Mouse (Mus musculus) Patski (cell line): ENCODE measurements around the gene Ttll9. TPM values are rescaled to one million over a fixed set of nuclear protein-coding genes. Genes with fewer than 3 reads are reported as not detected.

Experiments used
- ATAC-seq: fragments of 100-300 bp; one replicate; pipeline ENCODE4 v1.8.0; 2021
- CTCF ChIA-PET: fragments of 350-600 bp; sonication (Branson Sonifier 250); formaldehyde crosslinking; loops from one replicate; lab custom pipeline; 2022; ENCODE audit warnings: inconsistent platforms; lab: Charles Lee
- POLR2A ChIA-PET: fragments of 350-600 bp; sonication (Branson Sonifier 250); formaldehyde crosslinking; loops from one replicate; lab custom pipeline; 2022; ENCODE audit warnings: antibody characterized with exemption, inconsistent platforms; lab: Charles Lee
- DNase-seq: peaks from one replicate; pipeline ENCODE4 v3.0.0-alpha.2; 2011; ENCODE audit warnings: low read depth, low spot score
- H3K27me3 ChIP-seq: fragments of 371-371 bp; one replicate; pipeline ENCODE4 v1.5.1; 2021
- CTCF ChIP-seq: fragments of 100-300 bp; IDR thresholded peaks from one replicate; pipeline ENCODE4 v1.5.1; 2021
- in situ Hi-C: fragments of 300-500 bp; cut with MboI; formaldehyde crosslinking; loops from 3 replicates; pipeline ENCODE4 v1.11.1; 2018; ENCODE audit warnings: low pct_unique_long_range_greater_than_20kb, mixed read lengths
- polyA plus RNA-seq: library from polyadenylated mRNA; unstranded; gene quantifications from one replicate; pipeline ENCODE4 v1.2.3, GENCODE M21; 2021

Gene Ttll9
- polyA plus RNA-seq, 1 experiment from 2014 or later: 0.45 TPM

DNA sequence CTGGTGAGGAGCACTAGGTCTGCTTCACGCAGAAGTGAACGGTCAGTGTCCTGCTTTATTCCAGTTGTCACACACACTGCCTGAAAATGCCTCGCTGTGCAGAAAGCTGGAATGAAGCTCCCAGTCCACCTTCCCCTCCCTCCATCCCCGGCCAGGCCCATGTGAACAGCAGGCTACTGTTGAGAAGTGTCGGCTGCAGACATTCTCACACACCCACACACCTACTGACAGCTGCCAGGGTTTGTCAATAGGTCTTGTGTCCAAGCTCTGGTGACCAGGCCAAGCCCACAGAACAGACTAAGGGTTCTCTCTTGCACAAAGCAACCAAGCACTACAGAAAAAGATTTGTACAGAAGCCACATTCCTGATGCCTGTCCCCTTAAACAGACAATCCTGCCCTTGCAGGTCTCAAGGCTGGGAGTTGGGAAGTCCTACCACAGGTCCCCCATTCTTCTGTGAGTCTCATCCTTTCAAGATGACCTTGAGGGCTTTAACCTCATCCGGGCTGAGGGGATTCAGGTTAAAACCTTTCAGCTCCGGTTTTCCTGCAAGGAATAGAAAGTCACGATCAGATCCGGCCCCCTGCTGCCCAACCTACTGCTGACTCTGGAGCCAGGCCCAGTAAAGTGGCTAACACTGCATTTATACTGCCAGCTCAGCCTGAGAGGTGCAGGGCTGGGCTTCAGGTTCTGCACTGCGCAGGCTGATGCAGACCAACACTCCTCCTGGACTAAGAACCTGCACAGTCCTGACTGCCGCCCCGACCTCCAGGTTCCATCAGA lies 47.1 kb downstream of the Ttll9 start:
- no peak for DNase-seq
- ATAC-seq: no peak
- in situ Hi-C loops: no loop called here
- TF ChIP-seq CTCF: no peak
- ChIA-PET CTCF (interaction anchor here (1.3 kb wide), 1 partner anchor 13 kb away, joined by 3 read pairs; no protein-coding TSS in a partner anchor), POLR2A (interaction anchor here (0.6 kb wide), 1 partner anchor 62 kb away, joined by 3 read pairs; no protein-coding TSS in a partner anchor)
- H3K27me3 ChIP-seq: no peaks in the 10 kb centered on the region

DNA sequence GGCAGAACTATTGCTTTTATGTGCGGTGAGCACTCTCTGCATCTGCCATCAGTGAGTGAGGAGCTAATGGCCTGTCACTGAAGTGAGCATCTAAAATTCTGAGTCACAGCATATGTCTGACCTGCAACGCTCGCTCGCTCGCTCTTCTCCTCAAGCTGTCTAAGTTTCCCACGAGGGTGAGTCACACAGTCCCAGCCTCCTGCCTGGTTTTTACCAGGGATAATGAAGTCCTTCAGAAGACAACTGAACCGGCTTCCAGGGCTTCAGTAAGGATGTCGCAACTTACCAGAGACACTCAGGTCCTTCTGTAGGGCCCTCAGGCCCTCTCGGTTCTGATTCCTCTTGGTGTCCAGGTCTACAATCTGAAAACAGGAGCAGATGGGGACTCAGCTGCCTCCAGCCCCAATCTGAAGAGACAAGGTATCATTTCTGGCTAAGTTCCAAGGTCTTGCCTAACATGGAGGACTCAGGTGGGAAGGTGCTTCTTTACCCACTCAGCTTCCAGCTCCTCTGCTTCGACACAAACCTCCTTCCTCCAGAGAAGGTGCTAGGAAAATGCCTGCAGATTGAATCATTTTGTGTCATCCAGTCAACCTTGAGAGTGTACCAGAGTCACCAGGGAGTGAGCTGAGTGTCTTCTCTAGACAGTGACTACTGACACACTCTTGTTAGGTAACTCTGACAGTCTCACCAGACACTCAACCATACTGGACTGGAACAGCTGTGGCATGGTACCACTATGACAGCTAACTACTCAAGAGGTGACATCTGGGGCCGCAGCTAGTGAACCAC lies 51.6 kb downstream of the Ttll9 start:
- POLR2A ChIA-PET: interaction anchor here (0.6 to 1.4 kb wide), 2 partner anchors 96 to 266 kb away, joined by 3 read pairs; no protein-coding TSS in a partner anchor
- peak; percentile 70 for DNase-seq

GRCm38 (mm10) chr2:153014758-153015593 lies 52.7 kb downstream of the Ttll9 start, which contains the start of gene Pdrg1:
Gene Pdrg1 (minus strand): TSS chr2:153015427.
- ChIA-PET POLR2A (interaction anchor here (0.7 kb wide), 1 partner anchor 91 kb away, joined by 3 read pairs; no protein-coding TSS in a partner anchor), CTCF (interaction anchor here (1.0 to 2.9 kb wide), 4 partner anchors 71 to 125 kb away, joined by 3 to 10 read pairs (median 4); no protein-coding TSS in a partner anchor)
- in situ Hi-C loops: loop anchor here (5.0 to 10.0 kb wide), 2 partner anchors 98 to 170 kb away; partner anchors contain the start of gene Tpx2
- peaks cover 23% of the 10 kb centered on the region for H3K27me3 ChIP-seq
- peak; percentile 99 for TF ChIP-seq CTCF
- DNase-seq (peak; percentile 64), ATAC-seq (peak; percentile 88)

More for the DNA sequence above, 51.6 kb downstream of the Ttll9 start:
- peaks cover 15% of the 10 kb centered on the region for H3K27me3 ChIP-seq
- no peak for TF ChIP-seq CTCF
- in situ Hi-C loops: loop anchor here (5.0 to 10.0 kb wide), 2 partner anchors 97 to 169 kb away; partner anchors contain the start of gene Tpx2
- CTCF ChIA-PET: interaction anchor here (1.0 to 2.9 kb wide), 3 partner anchors 70 to 99 kb away, joined by 3 to 10 read pairs (median 4); no protein-coding TSS in a partner anchor
- peak; percentile 74 for ATAC-seq

GRCm38 (mm10) chr2:153015804-153016203 lies 53.5 kb downstream of the Ttll9 start:
- DNase-seq (no peak), ATAC-seq (no peak)
- TF ChIP-seq CTCF: no peak
- ChIA-PET CTCF (interaction anchor here (1.0 to 2.9 kb wide), 3 partner anchors 46 to 125 kb away, joined by 3 to 10 read pairs (median 3); no protein-coding TSS in a partner anchor), POLR2A (interaction anchor here (0.7 kb wide), 1 partner anchor 92 kb away, joined by 3 read pairs; no protein-coding TSS in a partner anchor)
- peaks cover 27% of the 10 kb centered on the region for H3K27me3 ChIP-seq
- in situ Hi-C loops: loop anchor here (10.0 kb wide), 1 partner anchor 171 kb away; the partner anchor contains the start of gene Tpx2

DNA sequence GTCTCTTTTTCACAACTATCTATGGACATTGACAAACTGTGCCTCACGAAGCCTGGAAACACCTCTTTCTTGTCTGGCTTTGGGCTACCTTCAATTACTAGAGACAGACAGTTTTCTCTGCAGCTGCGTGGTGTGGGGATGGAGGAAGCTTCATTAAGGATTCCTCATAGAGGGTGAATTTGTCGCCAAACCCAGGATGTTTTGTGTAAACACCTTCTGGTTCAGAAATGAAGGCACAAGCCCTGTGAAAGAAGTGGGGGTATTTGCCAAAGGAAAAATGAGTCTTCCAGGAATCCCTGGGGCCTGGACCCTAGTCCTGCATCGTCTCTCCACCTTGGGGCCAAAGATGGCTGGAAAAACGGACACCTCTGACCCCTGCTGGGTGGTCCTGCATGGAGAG lies 54.5 kb downstream of the Ttll9 start:
- in situ Hi-C loops: loop anchor here (10.0 kb wide), 1 partner anchor 172 kb away; the partner anchor contains the start of gene Tpx2
- CTCF ChIA-PET: no interaction called here
- no peak for TF ChIP-seq CTCF
- ATAC-seq (no peak), DNase-seq (no peak)
- peaks cover 31% of the 10 kb centered on the region for H3K27me3 ChIP-seq
- POLR2A ChIA-PET: no interaction called here

GRCm38 (mm10) chr2:153019355-153019754 lies 57.1 kb downstream of the Ttll9 start:
- no peak for ATAC-seq
- CTCF ChIA-PET: no interaction called here
- POLR2A ChIA-PET: no interaction called here

GRCm38 (mm10) chr2:153021163-153021562 lies 58.9 kb downstream of the Ttll9 start:
- ATAC-seq: no peak
- no peak for TF ChIP-seq CTCF
- H3K27me3 ChIP-seq: peaks cover 60% of the 10 kb centered on the region
- in situ Hi-C loops: no loop called here
- no peak for DNase-seq
- ChIA-PET POLR2A (no interaction called here), CTCF (no interaction called here)

More at GRCm38 (mm10) chr2:153019355-153019754, 57.1 kb downstream of the Ttll9 start:
- TF ChIP-seq CTCF: no peak
- in situ Hi-C loops: loop anchor here (10.0 kb wide), 1 partner anchor 175 kb away; the partner anchor contains the start of gene Tpx2
- H3K27me3 ChIP-seq: peaks cover 44% of the 10 kb centered on the region
- no peak for DNase-seq

DNA sequence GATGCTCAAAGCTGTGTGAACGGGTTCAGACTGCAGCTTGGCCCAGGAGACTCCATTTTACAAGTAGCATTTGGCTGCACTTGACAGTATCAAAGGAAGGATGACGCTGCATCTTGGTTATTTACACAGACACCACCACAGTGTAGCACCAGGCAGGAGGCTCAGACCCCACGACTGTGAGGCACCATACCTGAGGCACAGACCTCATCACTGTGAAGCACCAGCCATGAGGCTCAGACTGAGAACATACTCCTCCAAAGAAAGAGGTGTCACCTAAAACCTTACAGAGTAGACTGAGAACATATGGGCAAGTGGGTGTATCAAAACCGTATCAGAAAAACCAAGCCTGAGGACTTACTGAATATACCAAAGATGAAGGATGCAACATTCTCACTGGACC lies 60.6 kb downstream of the Ttll9 start:
- no peak for DNase-seq
- ATAC-seq: no peak
- in situ Hi-C loops: no loop called here
- ChIA-PET CTCF (no interaction called here), POLR2A (no interaction called here)
- H3K27me3 ChIP-seq: peaks cover 68% of the 10 kb centered on the region
- no peak for TF ChIP-seq CTCF

DNA sequence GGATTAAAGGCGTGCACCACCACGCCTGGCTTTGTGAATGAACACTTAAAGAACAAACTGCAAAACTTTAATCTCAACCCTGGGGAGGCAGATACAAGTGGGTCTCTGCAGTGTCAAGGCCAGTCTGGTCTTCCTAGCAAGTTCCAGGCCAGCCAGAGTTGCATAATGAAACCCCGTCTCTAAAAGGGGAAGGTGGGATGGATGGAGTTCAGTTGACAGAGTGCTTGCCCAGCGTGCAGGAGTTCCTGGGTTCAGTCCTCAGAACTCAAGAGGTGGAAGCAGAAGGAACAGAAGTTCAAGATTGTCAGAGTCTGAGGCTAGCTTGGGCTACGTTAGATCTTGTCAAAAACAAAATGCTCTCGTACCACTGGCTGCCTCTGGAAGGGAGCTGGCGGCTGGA lies 63.8 kb downstream of the Ttll9 start:
- in situ Hi-C loops: no loop called here
- ATAC-seq (no peak), DNase-seq (no peak)
- ChIA-PET POLR2A (no interaction called here), CTCF (no interaction called here)
- peaks cover 73% of the 10 kb centered on the region for H3K27me3 ChIP-seq
- TF ChIP-seq CTCF: no peak
